Mouse (Mus musculus): Measurements from ENCODE around the gene Thra.

DNA sequence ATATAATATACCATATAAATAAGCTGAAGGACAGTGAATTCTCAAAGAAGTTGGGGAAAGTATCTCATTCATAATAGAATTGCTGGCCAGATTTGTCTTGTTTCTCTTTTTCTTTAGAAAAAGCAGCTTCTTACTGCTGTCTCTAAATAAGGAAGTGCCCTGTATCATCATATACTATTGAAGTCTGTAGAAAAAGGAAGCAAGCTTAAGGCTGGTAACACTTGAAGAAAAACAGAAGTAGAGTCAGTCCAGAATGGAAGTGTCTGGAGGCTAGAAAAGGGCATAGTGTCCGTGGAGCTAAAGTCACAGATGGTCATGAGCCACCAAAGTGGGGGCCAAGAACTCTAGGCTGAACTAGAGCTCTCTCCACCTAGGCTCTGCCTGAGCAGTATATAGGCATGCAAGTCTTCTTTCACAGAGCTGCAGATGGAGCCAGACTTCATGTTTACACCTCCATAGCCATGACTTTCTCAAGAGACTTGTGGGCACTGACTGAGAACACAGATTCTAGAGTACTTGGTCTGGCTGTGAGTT is 76.3 kb downstream of the Thra start:
- TF ChIP-seq CTCF (IDR thresholded peaks at IDR 0.05; ENCODE audit: low read depth, low read length) (no peak), POLR2A (IDR thresholded peaks at IDR 0.05; ENCODE audit: extremely low read depth, insufficient read depth, low read length) (no peak)
